Mouse (Mus musculus) T-cell, adult 66 days (primary cell): Measurements from ENCODE around the gene Myl3. TPM values are rescaled to one million over a fixed set of nuclear protein-coding genes. Genes with fewer than 3 reads are reported as not detected.

Source experiments
- total RNA-seq, 2 experiments: library from RNA; stranded (reverse); gene quantifications; 3 replicates in 1 of 2; 4 replicates in 1 of 2; pipeline ENCODE4 v1.2.4; 2023

Gene Myl3
- total RNA-seq, result not detected

GRCm38 (mm10) chr9:110741711-110742294 is at the start of gene Myl3:
TSS of gene Myl3 (plus strand) at chr9:110741861.

GRCm38 (mm10) chr9:110746961-110747360 is 5.3 kb downstream of the Myl3 start, which contains the start of gene Pth1r:
TSS of gene Pth1r (minus strand) at chr9:110747145.

GRCm38 (mm10) chr9:110797866-110798265 is 56.2 kb downstream of the Myl3 start, which contains the start of gene Prss42:
TSS of gene Prss42 (plus strand) at chr9:110798166.

GRCm38 (mm10) chr9:110813789-110814188 is 72.1 kb downstream of the Myl3 start, which contains the start of gene Prss44:
TSS of gene Prss44 (plus strand) at chr9:110813994.

Other genes with a start within 250 kb of the Myl3 start
- gene Setd2, start 209.3 kb upstream of the Myl3 start, total RNA-seq, result 100 to 1,000 TPM; 126 to 141 TPM
- gene Nradd, start 117.4 kb upstream of the Myl3 start, total RNA-seq, result 10 to 100 TPM; 12.2 to 14.3 TPM
- gene Nbeal2, start 87.7 kb upstream of the Myl3 start, total RNA-seq, result 100 to 1,000 TPM; 113 to 134 TPM
- 10 to 100 TPM; 85.4 to 95.4 TPM for gene Ccdc12, start 85.4 kb upstream of the Myl3 start, total RNA-seq
- not detected for gene Pth1r, start 5.3 kb downstream of the Myl3 start, total RNA-seq
- gene Prss42, start 56.3 kb downstream of the Myl3 start, total RNA-seq, result not detected
- not detected for gene Prss44, start 72.1 kb downstream of the Myl3 start, total RNA-seq
- not detected for gene Prss43, start 84.8 kb downstream of the Myl3 start, total RNA-seq
- not detected for gene Prss45, start 92.7 kb downstream of the Myl3 start, total RNA-seq
- gene Prss46, start 102.6 kb downstream of the Myl3 start, total RNA-seq, result not detected
- gene Prss50, start 116.1 kb downstream of the Myl3 start, total RNA-seq, result under 1 TPM in 1 of 2 experiments, not detected in 1; 0.92 TPM
- 100 to 1,000 TPM; 470 to 474 TPM for gene Als2cl, start 138.0 kb downstream of the Myl3 start, total RNA-seq
- 10 to 100 TPM; 29.8 to 30.7 TPM for gene Tmie, start 138.3 kb downstream of the Myl3 start, total RNA-seq
- gene Fam240a, start 175.0 kb downstream of the Myl3 start, total RNA-seq, result 1 to 10 TPM; 3.6 to 5.6 TPM
- gene Tdgf1, start 204.3 kb downstream of the Myl3 start, total RNA-seq, result under 1 TPM in 1 of 2 experiments, not detected in 1; 0.86 TPM
- under 1 TPM; 0.15 to 0.35 TPM for gene Lrrc2, start 209.7 kb downstream of the Myl3 start, total RNA-seq
- not detected for gene Rtp3, start 248.7 kb downstream of the Myl3 start, total RNA-seq